Mouse (Mus musculus) liver, postnatal 0 days (tissue): Measurements from ENCODE around the gene Rhpn2.

Source experiments
- CTCF ChIP-seq: sonication (generic); IDR thresholded peaks from 2 replicates; pipeline ENCODE4 v1.5.1; 2016; ENCODE audit warnings: antibody characterized with exemption, low read depth
- EP300 ChIP-seq: IDR thresholded peaks from 2 replicates; pipeline ENCODE4 v1.6.1; 2016; ENCODE audit warnings: antibody characterized with exemption, low read depth, mild to moderate bottlenecking

DNA sequence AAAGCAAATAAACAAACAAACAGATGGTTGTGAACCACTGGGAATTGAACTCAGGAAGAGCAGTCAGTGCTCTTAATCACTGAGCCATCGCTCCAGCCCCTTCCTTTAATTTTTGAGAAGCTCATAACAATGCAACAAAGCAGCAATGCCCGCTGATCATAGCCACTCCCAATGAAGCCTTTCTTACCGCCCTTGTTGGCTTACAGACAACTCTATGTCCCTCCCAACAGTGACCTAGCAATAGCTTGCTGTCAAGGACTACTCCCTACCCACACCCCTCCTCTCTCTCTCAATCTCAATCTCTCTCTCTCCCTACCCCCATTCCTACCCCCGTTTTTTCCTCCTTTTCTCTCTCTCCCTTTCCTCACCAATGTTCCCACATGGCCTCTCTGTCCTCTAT lies 14.2 kb upstream of the Rhpn2 start:
- TF ChIP-seq CTCF (no peak), EP300 (no peak)
